In genomic region chr9:48894755-48895154, GRCm38 (mm10) we compare ENCODE assay signal across 14 mouse cellular contexts. TPM values are rescaled to one million over a fixed set of nuclear protein-coding genes. Genes with fewer than 3 reads are reported as not detected.
DNase-seq lines count a peak whose midpoint lies in the region; ATAC-seq lines count a peak whose summit lies in the region.
"Had no signal": no experiment of that assay in that cellular context is flagged by ENCODE, and none has a peak within 500 bp of the region (broad histone marks: within the 10 kb centered on the region; RNA-seq: fewer than 3 reads in every experiment).

No protein-coding gene starts in this region.

- DNase-seq in forebrain, embryonic 14.5 days (ENCODE audit: low spot score) = no peak
- DNase-seq in midbrain, embryonic 10.5 days (ENCODE audit: low spot score) = peak; percentile 19
- DNase-seq in midbrain, embryonic 14.5 days = no peak
- peak; percentile 15 for DNase-seq in retina, embryonic 14.5 days (ENCODE audit: low spot score)
- no peak for DNase-seq in retina, postnatal 1 day

- no peak for ATAC-seq in forebrain, embryonic 12.5 days (ENCODE audit: low FRiP score)
- no peak for ATAC-seq in forebrain, embryonic 14.5 days
- no peak for ATAC-seq in midbrain, embryonic 14.5 days (ENCODE audit: low FRiP score, low TSS enrichment)
- ATAC-seq: CD4-positive, CD25-positive, alpha-beta regulatory T cell, adult 4 months; intestine, embryonic 15.5 days had no signal

- no peak overlapping the region for H3K4me2 ChIP-seq in forebrain, embryonic 12.5 days
- no peak overlapping the region for H3K4me2 ChIP-seq in forebrain, embryonic 14.5 days (ENCODE audit: low read length)
- no peak overlapping the region for H3K4me2 ChIP-seq in midbrain, embryonic 14.5 days (ENCODE audit: low read length)
- H3K4me2 ChIP-seq: heart, embryonic 13.5 days; hindbrain, embryonic 12.5 days; hindbrain, embryonic 15.5 days; intestine, embryonic 15.5 days had no signal

- H3K9ac ChIP-seq in forebrain, embryonic 12.5 days = no peak overlapping the region
- no peak overlapping the region for H3K9ac ChIP-seq in forebrain, embryonic 14.5 days (ENCODE audit: low read length)
- H3K9ac ChIP-seq in midbrain, embryonic 14.5 days (replicated peaks; ENCODE audit: low read length) = no peak overlapping the region
- H3K9ac ChIP-seq: heart, embryonic 13.5 days; hindbrain, embryonic 12.5 days; hindbrain, embryonic 15.5 days; intestine, embryonic 15.5 days had no signal

- 47% methylated on average over 6 of the region's 6 CpGs for WGBS in forebrain, embryonic 12.5 days
- WGBS in forebrain, embryonic 14.5 days = 40% methylated on average over 6 of the region's 6 CpGs
- 55% methylated on average over 6 of the region's 6 CpGs for WGBS in midbrain, embryonic 10.5 days
- 53% methylated on average over 6 of the region's 6 CpGs for WGBS in midbrain, embryonic 14.5 days

- peaks cover 36% of the 10 kb centered on the region for H3K4me1 ChIP-seq in forebrain, embryonic 12.5 days
- peaks cover 14% of the 10 kb centered on the region for H3K4me1 ChIP-seq in forebrain, embryonic 14.5 days (ENCODE audit: control insufficient read depth, insufficient read depth, low read length)
- peaks cover 47% of the 10 kb centered on the region for H3K4me1 ChIP-seq in midbrain, embryonic 10.5 days
- H3K4me1 ChIP-seq in midbrain, embryonic 14.5 days (ENCODE audit: control insufficient read depth, insufficient read depth, low read length) = peaks cover 14% of the 10 kb centered on the region; the same call in 1 of the 2 replicates
- H3K4me1 ChIP-seq: heart, embryonic 10.5 days; heart, embryonic 13.5 days; intestine, embryonic 15.5 days had no signal

- H3K27ac ChIP-seq in forebrain, embryonic 12.5 days = peak overlapping the region; percentile 10; the same call in 1 of the 2 replicates
- H3K27ac ChIP-seq in forebrain, embryonic 14.5 days (ENCODE audit: low read depth, low read length) = no peak overlapping the region
- peak overlapping the region; percentile 88 for H3K27ac ChIP-seq in midbrain, embryonic 10.5 days (replicated peaks)
- no peak overlapping the region for H3K27ac ChIP-seq in midbrain, embryonic 14.5 days (replicated peaks; ENCODE audit: low read depth, low read length)
- H3K27ac ChIP-seq: heart, adult 2 months; heart, embryonic 10.5 days; heart, embryonic 13.5 days; hindbrain, embryonic 15.5 days; intestine, embryonic 15.5 days had no signal

- no peaks in the 10 kb centered on the region for H3K9me3 ChIP-seq in forebrain, embryonic 12.5 days
- no peaks in the 10 kb centered on the region for H3K9me3 ChIP-seq in forebrain, embryonic 14.5 days (replicated peaks; ENCODE audit: control insufficient read depth, low read length)
- no peaks in the 10 kb centered on the region for H3K9me3 ChIP-seq in midbrain, embryonic 10.5 days (replicated peaks)
- no peaks in the 10 kb centered on the region for H3K9me3 ChIP-seq in midbrain, embryonic 14.5 days (ENCODE audit: control insufficient read depth, low read length)
- H3K9me3 ChIP-seq: heart, embryonic 10.5 days; heart, embryonic 13.5 days; hindbrain, embryonic 12.5 days; hindbrain, embryonic 15.5 days; intestine, embryonic 15.5 days had no signal

- H3K36me3 ChIP-seq in forebrain, embryonic 12.5 days (replicated peaks) = no peaks in the 10 kb centered on the region
- no peaks in the 10 kb centered on the region for H3K36me3 ChIP-seq in forebrain, embryonic 14.5 days (ENCODE audit: control insufficient read depth, insufficient read depth, low read length)
- no peaks in the 10 kb centered on the region for H3K36me3 ChIP-seq in midbrain, embryonic 10.5 days
- no peaks in the 10 kb centered on the region for H3K36me3 ChIP-seq in midbrain, embryonic 14.5 days (ENCODE audit: control insufficient read depth, insufficient read depth, low read length)
- H3K36me3 ChIP-seq: heart, embryonic 10.5 days; heart, embryonic 13.5 days; hindbrain, embryonic 12.5 days; hindbrain, embryonic 15.5 days; intestine, embryonic 15.5 days had no signal

- H3K27me3 ChIP-seq in forebrain, embryonic 12.5 days = peaks cover 39% of the 10 kb centered on the region
- H3K27me3 ChIP-seq in forebrain, embryonic 14.5 days (replicated peaks; ENCODE audit: control insufficient read depth, insufficient read depth, low read length) = no peaks in the 10 kb centered on the region
- H3K27me3 ChIP-seq in midbrain, embryonic 10.5 days (ENCODE audit: low read depth, poor library complexity, severe bottlenecking) = peaks cover 34% of the 10 kb centered on the region
- no peaks in the 10 kb centered on the region for H3K27me3 ChIP-seq in midbrain, embryonic 14.5 days (ENCODE audit: control insufficient read depth, insufficient read depth, low read length)
- H3K27me3 ChIP-seq: hindbrain, embryonic 15.5 days had no signal

- no peak overlapping the region for H3K4me3 ChIP-seq in forebrain, embryonic 12.5 days (replicated peaks)
- H3K4me3 ChIP-seq in forebrain, embryonic 14.5 days (ENCODE audit: low read depth, low read length) = no peak overlapping the region
- H3K4me3 ChIP-seq in midbrain, embryonic 10.5 days = no peak overlapping the region
- no peak overlapping the region for H3K4me3 ChIP-seq in midbrain, embryonic 14.5 days (replicated peaks; ENCODE audit: low read depth, low read length)
- H3K4me3 ChIP-seq: heart, adult 2 months; heart, embryonic 10.5 days; heart, embryonic 13.5 days; hindbrain, embryonic 12.5 days; hindbrain, embryonic 15.5 days; intestine, embryonic 15.5 days had no signal

RNA-seq across cellular contexts. Expression of gene Htr3a, which starts 16.1 kb away (rescaled TPM):
- polyA plus RNA-seq in forebrain, embryonic 12.5 days (2016; fragmentation: Nextera tagmentation; extraction: Ambion mirVana) = 0.73 and 1.0 TPM in 2 replicates
- 4.2 and 4.8 TPM in 2 replicates for polyA plus RNA-seq in forebrain, embryonic 14.5 days (2014; fragmentation: Nextera tagmentation; extraction: Ambion mirVana)
- polyA plus RNA-seq in midbrain, embryonic 10.5 days (2016; fragmentation: Nextera tagmentation; extraction: Ambion mirVana) = 0.20 and 0.25 TPM in 2 replicates
- polyA plus RNA-seq in midbrain, embryonic 14.5 days (2014; fragmentation: Nextera tagmentation; extraction: Ambion mirVana) = 0.63 and 1.0 TPM in 2 replicates
- polyA plus RNA-seq: C2C12; CD4-positive, CD25-positive, alpha-beta regulatory T cell, adult 4 months had no signal

RNA-seq across cellular contexts. Expression of gene Zbtb16, which starts 58.7 kb away (rescaled TPM):
- polyA plus RNA-seq in forebrain, embryonic 12.5 days (2016; fragmentation: Nextera tagmentation; extraction: Ambion mirVana) = 3.5 and 5.6 TPM in 2 replicates
- 2.3 and 3.7 TPM in 2 replicates for polyA plus RNA-seq in forebrain, embryonic 14.5 days (2014; fragmentation: Nextera tagmentation; extraction: Ambion mirVana)
- 39.8 and 48.1 TPM in 2 replicates for polyA plus RNA-seq in midbrain, embryonic 10.5 days (2016; fragmentation: Nextera tagmentation; extraction: Ambion mirVana)
- 6.0 and 7.0 TPM in 2 replicates for polyA plus RNA-seq in midbrain, embryonic 14.5 days (2014; fragmentation: Nextera tagmentation; extraction: Ambion mirVana)
- polyA plus RNA-seq: C2C12; CD4-positive, CD25-positive, alpha-beta regulatory T cell, adult 4 months had no signal

Comparison
In these comparisons a context has a peak if more than half of its experiments do, and no peak if none do; other contexts are left out.
1. H3K27ac ChIP-seq: peak in forebrain, embryonic 12.5 days (single experiment) and midbrain, embryonic 10.5 days (single experiment); none in forebrain, embryonic 14.5 days (single experiment) and midbrain, embryonic 14.5 days (single experiment).
2. DNase-seq: peak in midbrain, embryonic 10.5 days (single experiment) and retina, embryonic 14.5 days (single experiment); none in forebrain, embryonic 14.5 days (single experiment), midbrain, embryonic 14.5 days (single experiment) and retina, postnatal 1 day (single experiment).